Mouse (Mus musculus): ENCODE data around the gene Aco2.
A peak's percentile ranks its signal among the peaks of the same experiment; 100 is the strongest.

The Aco2 gene

GRCm38 (mm10) chr15:81914668-81915067 lies 42.6 kb downstream of the Aco2 start:
- DNase-seq (ENCODE audit: low read depth, low spot score), result no peak
- H3K36me3 ChIP-seq (ENCODE audit: control insufficient read depth, insufficient read depth, low read length, poor library complexity, severe bottlenecking), result peaks cover 2% of the 10 kb centered on the region; the same call in 1 of the 2 replicates
- H3K27me3 ChIP-seq (ENCODE audit: control insufficient read depth, insufficient read depth, low read length, poor library complexity, severe bottlenecking), result no peaks in the 10 kb centered on the region

GRCm38 (mm10) chr15:81915663-81916062 lies 43.6 kb downstream of the Aco2 start:
- no peak for DNase-seq (ENCODE audit: low read depth, low spot score)
- Histone ChIP-seq H3K27me3 (ENCODE audit: control insufficient read depth, insufficient read depth, low read length, poor library complexity, severe bottlenecking) (no peaks in the 10 kb centered on the region), H3K36me3 (ENCODE audit: control insufficient read depth, insufficient read depth, low read length, poor library complexity, severe bottlenecking) (peaks cover 2% of the 10 kb centered on the region; the same call in 1 of the 2 replicates)

- Histone ChIP-seq H3K36me3 (ENCODE audit: control insufficient read depth, insufficient read depth, low read length, poor library complexity, severe bottlenecking) (peaks cover under 1% of the 10 kb centered on the region; the same call in 1 of the 2 replicates), H3K27me3 (ENCODE audit: control insufficient read depth, insufficient read depth, low read length, poor library complexity, severe bottlenecking) (no peaks in the 10 kb centered on the region)
- DNase-seq (ENCODE audit: low read depth, low spot score), result no peak
Measured at GRCm38 (mm10) chr15:81917201-81917600, 45.1 kb downstream of the Aco2 start.

- Histone ChIP-seq H3K36me3 (ENCODE audit: control insufficient read depth, insufficient read depth, low read length, poor library complexity, severe bottlenecking) (no peaks in the 10 kb centered on the region; the same call in 1 of the 2 replicates), H3K27me3 (ENCODE audit: control insufficient read depth, insufficient read depth, low read length, poor library complexity, severe bottlenecking) (no peaks in the 10 kb centered on the region)
- peak; percentile 85 for DNase-seq (ENCODE audit: low read depth, low spot score)
Measured at GRCm38 (mm10) chr15:81917621-81918463, 45.7 kb downstream of the Aco2 start.

GRCm38 (mm10) chr15:81919062-81919461 lies 47.0 kb downstream of the Aco2 start:
- no peaks in the 10 kb centered on the region for H3K27me3 ChIP-seq (ENCODE audit: control insufficient read depth, insufficient read depth, low read length, poor library complexity, severe bottlenecking)
- no peaks in the 10 kb centered on the region; the same call in 1 of the 2 replicates for H3K36me3 ChIP-seq (ENCODE audit: control insufficient read depth, insufficient read depth, low read length, poor library complexity, severe bottlenecking)
- DNase-seq (ENCODE audit: low read depth, low spot score), result no peak

- DNase-seq (ENCODE audit: low read depth, low spot score), result no peak
- Histone ChIP-seq H3K36me3 (ENCODE audit: control insufficient read depth, insufficient read depth, low read length, poor library complexity, severe bottlenecking) (no peaks in the 10 kb centered on the region), H3K27me3 (ENCODE audit: control insufficient read depth, insufficient read depth, low read length, poor library complexity, severe bottlenecking) (no peaks in the 10 kb centered on the region)
Measured at GRCm38 (mm10) chr15:81920546-81921217, 48.6 kb downstream of the Aco2 start.

- Histone ChIP-seq H3K27me3 (ENCODE audit: control insufficient read depth, insufficient read depth, low read length, poor library complexity, severe bottlenecking) (no peaks in the 10 kb centered on the region), H3K36me3 (ENCODE audit: control insufficient read depth, insufficient read depth, low read length, poor library complexity, severe bottlenecking) (no peaks in the 10 kb centered on the region)
- DNase-seq (ENCODE audit: low read depth, low spot score), result no peak
Measured at GRCm38 (mm10) chr15:81921255-81921654, 49.1 kb downstream of the Aco2 start.

GRCm38 (mm10) chr15:81924933-81925332 lies 52.8 kb downstream of the Aco2 start:
- DNase-seq (ENCODE audit: low read depth, low spot score), result no peak

GRCm38 (mm10) chr15:81925760-81926445 lies 53.8 kb downstream of the Aco2 start, which contains the start of gene Polr3h:
Polr3h (minus strand) TSS chr15:81926240.
- DNase-seq (ENCODE audit: low read depth, low spot score), result peak; percentile 98
- Histone ChIP-seq H3K27me3 (ENCODE audit: control insufficient read depth, insufficient read depth, low read length, poor library complexity, severe bottlenecking) (no peaks in the 10 kb centered on the region), H3K36me3 (ENCODE audit: control insufficient read depth, insufficient read depth, low read length, poor library complexity, severe bottlenecking) (no peaks in the 10 kb centered on the region)

More at GRCm38 (mm10) chr15:81924933-81925332, 52.8 kb downstream of the Aco2 start:
- no peaks in the 10 kb centered on the region for H3K27me3 ChIP-seq (ENCODE audit: control insufficient read depth, insufficient read depth, low read length, poor library complexity, severe bottlenecking)
- H3K36me3 ChIP-seq (ENCODE audit: control insufficient read depth, insufficient read depth, low read length, poor library complexity, severe bottlenecking), result no peaks in the 10 kb centered on the region

GRCm38 (mm10) chr15:81926446-81926822 lies 54.3 kb downstream of the Aco2 start:
- H3K27me3 ChIP-seq (ENCODE audit: control insufficient read depth, insufficient read depth, low read length, poor library complexity, severe bottlenecking), result no peaks in the 10 kb centered on the region
- no peak for DNase-seq (ENCODE audit: low read depth, low spot score)
- H3K36me3 ChIP-seq (ENCODE audit: control insufficient read depth, insufficient read depth, low read length, poor library complexity, severe bottlenecking), result no peaks in the 10 kb centered on the region

GRCm38 (mm10) chr15:81927741-81928140 lies 55.6 kb downstream of the Aco2 start:
- Histone ChIP-seq H3K27me3 (ENCODE audit: control insufficient read depth, insufficient read depth, low read length, poor library complexity, severe bottlenecking) (no peaks in the 10 kb centered on the region), H3K36me3 (ENCODE audit: control insufficient read depth, insufficient read depth, low read length, poor library complexity, severe bottlenecking) (no peaks in the 10 kb centered on the region)
- peak; percentile 15 for DNase-seq (ENCODE audit: low read depth, low spot score)

- DNase-seq (ENCODE audit: low read depth, low spot score), result peak; percentile 76
- Histone ChIP-seq H3K27me3 (ENCODE audit: control insufficient read depth, insufficient read depth, low read length, poor library complexity, severe bottlenecking) (no peaks in the 10 kb centered on the region), H3K36me3 (ENCODE audit: control insufficient read depth, insufficient read depth, low read length, poor library complexity, severe bottlenecking) (no peaks in the 10 kb centered on the region)
Measured at GRCm38 (mm10) chr15:81928277-81928676, 56.2 kb downstream of the Aco2 start.

GRCm38 (mm10) chr15:81932951-81933470 lies 60.9 kb downstream of the Aco2 start:
- no peaks in the 10 kb centered on the region for H3K36me3 ChIP-seq (ENCODE audit: control insufficient read depth, insufficient read depth, low read length, poor library complexity, severe bottlenecking)
- DNase-seq (ENCODE audit: low read depth, low spot score), result peak; percentile 60
- no peaks in the 10 kb centered on the region for H3K27me3 ChIP-seq (ENCODE audit: control insufficient read depth, insufficient read depth, low read length, poor library complexity, severe bottlenecking)

- peak; percentile 73 for DNase-seq (ENCODE audit: low read depth, low spot score)
- no peaks in the 10 kb centered on the region for H3K36me3 ChIP-seq (ENCODE audit: control insufficient read depth, insufficient read depth, low read length, poor library complexity, severe bottlenecking)
- H3K27me3 ChIP-seq (ENCODE audit: control insufficient read depth, insufficient read depth, low read length, poor library complexity, severe bottlenecking), result no peaks in the 10 kb centered on the region
Measured at GRCm38 (mm10) chr15:81933986-81934385, 61.9 kb downstream of the Aco2 start.
